Mouse (Mus musculus): ENCODE measurements around the gene Maml2. TPM values are rescaled to one million over a fixed set of nuclear protein-coding genes. Genes with fewer than 3 reads are reported as not detected.
A peak's percentile ranks its signal among the peaks of the same experiment; 100 is the strongest.

The Maml2 gene
- polyA plus RNA-seq, 1 experiment from 2014 or later, result 13.9 TPM

DNA sequence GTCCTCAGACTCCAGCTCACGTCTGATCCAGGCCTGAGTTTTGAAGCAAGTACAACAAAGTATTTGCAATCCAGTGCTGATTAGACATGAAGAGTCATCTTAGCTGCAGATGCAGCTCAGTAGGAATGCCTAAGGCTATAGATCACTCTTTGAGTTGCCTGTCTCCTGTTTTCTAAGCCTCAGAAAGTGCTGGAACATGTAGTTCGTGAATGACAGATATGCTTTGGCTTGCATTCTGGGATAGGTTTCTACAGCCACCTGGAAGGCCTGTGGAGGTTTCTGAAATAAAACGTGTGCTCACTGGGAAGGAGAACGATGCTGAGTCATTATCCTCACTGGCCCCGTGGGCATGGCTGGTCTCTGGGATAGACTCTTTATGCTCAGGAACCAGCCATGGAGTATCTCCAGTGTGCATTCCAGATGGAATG is 16.8 kb downstream of the Maml2 start:
- Histone ChIP-seq H3K4me2 (replicated peaks) (no peak overlapping the region), H3K27me3 (replicated peaks) (no peaks in the 10 kb centered on the region), H3K36me3 (no peaks in the 10 kb centered on the region), H3K9me3 (no peaks in the 10 kb centered on the region), H3K4me1 (peaks cover 16% of the 10 kb centered on the region), H3K9ac (no peak overlapping the region), H3K27ac (no peak overlapping the region), H3K4me3 (no peak overlapping the region)
- WGBS, result 79% methylated on average over 5 of the region's 5 CpGs
- ATAC-seq (ENCODE audit: low FRiP score, low read depth), result no peak

DNA sequence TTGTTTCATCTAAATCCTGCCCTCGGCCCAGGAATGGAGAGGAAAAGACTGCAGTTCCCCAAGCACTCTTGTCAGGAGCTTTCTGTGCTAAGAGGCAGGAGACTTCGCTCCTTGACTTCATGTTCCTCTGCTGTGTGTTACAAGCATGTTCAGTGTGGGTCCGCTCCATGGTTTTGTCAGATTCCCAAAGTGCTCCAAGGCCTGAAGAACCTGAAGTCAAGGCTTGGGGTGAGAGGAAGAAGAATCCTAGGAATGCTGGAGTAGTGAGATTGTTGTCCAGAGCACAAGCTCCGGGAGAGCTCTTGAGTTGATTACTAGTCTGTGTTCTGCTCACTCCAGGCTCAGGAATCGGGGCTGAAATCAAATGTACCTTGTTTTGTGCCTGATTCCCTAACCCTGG is 17.6 kb downstream of the Maml2 start:
- H3K4me2 ChIP-seq (replicated peaks), result no peak overlapping the region
- H3K4me1 ChIP-seq, result peaks cover 8% of the 10 kb centered on the region
- no peaks in the 10 kb centered on the region for H3K9me3 ChIP-seq
- no peak overlapping the region for H3K4me3 ChIP-seq
- no peaks in the 10 kb centered on the region for H3K36me3 ChIP-seq
- H3K27me3 ChIP-seq (replicated peaks), result no peaks in the 10 kb centered on the region
- no peak overlapping the region for H3K9ac ChIP-seq
- no peak overlapping the region for H3K27ac ChIP-seq
- no peak for ATAC-seq (ENCODE audit: low FRiP score, low read depth)
- WGBS, result 89% methylated on average over 5 of the region's 5 CpGs

GRCm38 (mm10) chr9:13319566-13319965 is 21.8 kb downstream of the Maml2 start:
- H3K27ac ChIP-seq, result no peak overlapping the region
- 0 out of 2 replicates have a peak, but pooled peaks cover 11% of the 10 kb centered on the region for H3K4me1 ChIP-seq
- ATAC-seq (ENCODE audit: low FRiP score, low read depth), result no peak
- 88% methylated on average over 2 of the region's 2 CpGs for WGBS
- H3K27me3 ChIP-seq (replicated peaks), result no peaks in the 10 kb centered on the region
- H3K4me2 ChIP-seq (replicated peaks), result no peak overlapping the region
- H3K9ac ChIP-seq, result no peak overlapping the region
- H3K36me3 ChIP-seq, result no peaks in the 10 kb centered on the region
- H3K4me3 ChIP-seq, result no peak overlapping the region
- H3K9me3 ChIP-seq, result no peaks in the 10 kb centered on the region

DNA sequence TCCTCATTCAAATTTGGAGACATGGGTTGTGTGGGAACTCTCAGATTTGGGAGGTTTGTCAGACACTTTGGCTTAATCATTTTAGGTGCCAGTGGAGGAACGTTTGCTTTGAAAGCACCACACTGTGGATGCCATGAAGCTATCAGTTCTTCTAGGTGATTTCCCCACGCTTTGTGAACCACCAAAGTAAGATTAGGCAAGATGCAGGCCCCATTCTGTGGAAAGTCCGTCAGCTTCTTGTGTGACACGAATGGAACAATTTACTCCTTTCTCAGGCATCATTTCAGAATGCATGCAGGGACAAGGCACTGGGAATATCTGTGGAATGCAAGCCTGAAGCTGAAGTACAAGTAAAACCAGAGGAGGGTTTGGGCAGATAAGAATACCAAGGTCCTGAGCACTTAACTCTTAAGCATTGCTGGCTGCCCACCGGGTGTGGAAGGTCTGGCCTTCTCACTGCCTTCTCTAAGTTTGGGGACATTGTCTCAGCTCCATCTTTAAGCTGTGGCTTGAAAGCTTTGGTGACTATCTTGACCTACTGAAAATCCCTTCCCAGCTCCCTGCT is 23.1 kb downstream of the Maml2 start:
- no peak for ATAC-seq (ENCODE audit: low FRiP score, low read depth)
- WGBS, result 90% methylated on average over 5 of the region's 5 CpGs
- no peak overlapping the region for H3K4me2 ChIP-seq (replicated peaks)
- no peak overlapping the region for H3K27ac ChIP-seq
- no peak overlapping the region for H3K4me3 ChIP-seq
- no peak overlapping the region for H3K9ac ChIP-seq
- 0 out of 2 replicates have a peak, but pooled peaks cover 9% of the 10 kb centered on the region for H3K4me1 ChIP-seq
- no peaks in the 10 kb centered on the region for H3K36me3 ChIP-seq
- H3K27me3 ChIP-seq (replicated peaks), result no peaks in the 10 kb centered on the region
- no peaks in the 10 kb centered on the region for H3K9me3 ChIP-seq

DNA sequence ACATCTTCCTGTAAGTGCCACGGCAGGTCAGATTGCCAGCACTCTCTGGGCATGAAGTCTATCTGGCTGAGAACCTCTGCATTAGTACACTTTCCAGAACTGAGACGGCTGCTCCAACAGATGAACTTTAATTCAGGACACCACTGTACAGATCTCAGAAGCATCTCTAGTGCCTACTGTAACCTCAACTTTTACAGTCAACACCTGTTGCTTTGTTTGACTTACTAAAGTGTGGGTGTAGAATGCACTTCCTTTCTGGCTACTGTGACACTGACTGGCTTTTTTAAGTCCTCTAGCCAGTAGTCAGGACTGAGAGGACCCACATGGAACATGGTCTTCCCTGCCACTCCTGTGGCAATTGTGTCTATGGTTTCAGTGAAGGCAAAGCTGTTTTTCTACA is 25.3 kb downstream of the Maml2 start:
- 0 out of 2 replicates have a peak, but pooled peaks cover 9% of the 10 kb centered on the region for H3K4me1 ChIP-seq
- no peak for ATAC-seq (ENCODE audit: low FRiP score, low read depth)
- no peaks in the 10 kb centered on the region for H3K36me3 ChIP-seq
- no peak overlapping the region for H3K27ac ChIP-seq
- H3K27me3 ChIP-seq (replicated peaks), result no peaks in the 10 kb centered on the region
- H3K9me3 ChIP-seq, result no peaks in the 10 kb centered on the region
- H3K4me3 ChIP-seq, result no peak overlapping the region
- 81% methylated on average over 2 of the region's 2 CpGs for WGBS
- H3K4me2 ChIP-seq (replicated peaks), result no peak overlapping the region
- no peak overlapping the region for H3K9ac ChIP-seq

DNA sequence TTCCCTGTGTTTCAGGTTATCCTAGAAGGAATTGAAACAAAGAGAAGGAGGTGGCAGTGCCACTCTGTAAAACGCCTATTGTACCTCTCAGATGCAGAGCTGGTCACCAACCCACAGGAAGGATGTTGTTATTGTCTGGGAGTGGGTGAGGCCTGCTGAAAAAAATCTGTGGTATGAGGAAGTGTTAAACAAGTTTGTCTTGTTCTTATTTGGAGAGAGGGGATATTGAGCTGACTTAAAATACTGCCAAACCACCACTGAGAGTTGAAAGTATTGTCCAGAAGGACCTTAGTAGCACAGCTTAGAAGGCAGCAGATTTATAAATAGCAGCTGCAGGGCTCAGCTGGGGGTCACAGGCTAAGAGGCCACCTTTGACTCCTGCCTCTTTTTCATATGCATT is 25.9 kb downstream of the Maml2 start:
- Histone ChIP-seq H3K4me3 (no peak overlapping the region), H3K27ac (no peak overlapping the region), H3K4me1 (0 out of 2 replicates have a peak, but pooled peaks cover 9% of the 10 kb centered on the region), H3K9me3 (no peaks in the 10 kb centered on the region), H3K36me3 (no peaks in the 10 kb centered on the region), H3K4me2 (replicated peaks) (no peak overlapping the region), H3K9ac (no peak overlapping the region), H3K27me3 (replicated peaks) (no peaks in the 10 kb centered on the region)
- no peak for ATAC-seq (ENCODE audit: low FRiP score, low read depth)
- WGBS, result 23% methylated on average over 1 of the region's 1 CpGs

GRCm38 (mm10) chr9:13414230-13414766 is 116.5 kb downstream of the Maml2 start:
- H3K4me2 ChIP-seq (replicated peaks), result no peak overlapping the region
- ATAC-seq (ENCODE audit: low FRiP score, low read depth), result no peak
- H3K9ac ChIP-seq, result no peak overlapping the region
- H3K27me3 ChIP-seq (replicated peaks), result no peaks in the 10 kb centered on the region
- no peaks in the 10 kb centered on the region for H3K9me3 ChIP-seq
- no peaks in the 10 kb centered on the region for H3K4me1 ChIP-seq
- H3K36me3 ChIP-seq, result peaks cover 6% of the 10 kb centered on the region
- no peak overlapping the region for H3K27ac ChIP-seq
- no peak overlapping the region for H3K4me3 ChIP-seq

- Histone ChIP-seq H3K36me3 (no peaks in the 10 kb centered on the region), H3K9ac (no peak overlapping the region), H3K4me1 (peaks cover 17% of the 10 kb centered on the region), H3K27ac (0 out of 2 replicates have a peak overlapping the region, but pooled peaks have one; percentile 50), H3K9me3 (no peaks in the 10 kb centered on the region), H3K4me2 (replicated peaks) (peak overlapping the region; percentile 35), H3K4me3 (no peak overlapping the region), H3K27me3 (replicated peaks) (no peaks in the 10 kb centered on the region)
- ATAC-seq (ENCODE audit: low FRiP score, low read depth), result peak; percentile 94
- WGBS, result 21% methylated on average over 7 of the region's 7 CpGs
Observed at GRCm38 (mm10) chr9:13425031-13425940, 127.5 kb downstream of the Maml2 start.

- Histone ChIP-seq H3K27me3 (replicated peaks) (no peaks in the 10 kb centered on the region), H3K4me1 (peaks cover 13% of the 10 kb centered on the region), H3K9me3 (no peaks in the 10 kb centered on the region), H3K4me3 (no peak overlapping the region), H3K27ac (no peak overlapping the region), H3K9ac (no peak overlapping the region), H3K36me3 (no peaks in the 10 kb centered on the region), H3K4me2 (replicated peaks) (no peak overlapping the region)
- ATAC-seq (ENCODE audit: low FRiP score, low read depth), result no peak
- 38% methylated on average over 2 of the region's 2 CpGs for WGBS
Observed at GRCm38 (mm10) chr9:13429477-13430125, 131.8 kb downstream of the Maml2 start.

GRCm38 (mm10) chr9:13430302-13430701 is 132.5 kb downstream of the Maml2 start:
- Histone ChIP-seq H3K27ac (no peak overlapping the region), H3K9me3 (no peaks in the 10 kb centered on the region), H3K4me1 (peaks cover 8% of the 10 kb centered on the region), H3K36me3 (no peaks in the 10 kb centered on the region), H3K9ac (no peak overlapping the region), H3K27me3 (replicated peaks) (no peaks in the 10 kb centered on the region), H3K4me2 (replicated peaks) (no peak overlapping the region), H3K4me3 (no peak overlapping the region)
- WGBS, result 86% methylated on average over 6 of the region's 6 CpGs
- no peak for ATAC-seq (ENCODE audit: low FRiP score, low read depth)

GRCm38 (mm10) chr9:13430744-13431143 is 133.0 kb downstream of the Maml2 start:
- H3K27ac ChIP-seq, result no peak overlapping the region
- H3K36me3 ChIP-seq, result no peaks in the 10 kb centered on the region
- H3K4me3 ChIP-seq, result no peak overlapping the region
- peaks cover 8% of the 10 kb centered on the region for H3K4me1 ChIP-seq
- no peaks in the 10 kb centered on the region for H3K9me3 ChIP-seq
- H3K4me2 ChIP-seq (replicated peaks), result no peak overlapping the region
- no peak overlapping the region for H3K9ac ChIP-seq
- no peak for ATAC-seq (ENCODE audit: low FRiP score, low read depth)
- H3K27me3 ChIP-seq (replicated peaks), result no peaks in the 10 kb centered on the region

DNA sequence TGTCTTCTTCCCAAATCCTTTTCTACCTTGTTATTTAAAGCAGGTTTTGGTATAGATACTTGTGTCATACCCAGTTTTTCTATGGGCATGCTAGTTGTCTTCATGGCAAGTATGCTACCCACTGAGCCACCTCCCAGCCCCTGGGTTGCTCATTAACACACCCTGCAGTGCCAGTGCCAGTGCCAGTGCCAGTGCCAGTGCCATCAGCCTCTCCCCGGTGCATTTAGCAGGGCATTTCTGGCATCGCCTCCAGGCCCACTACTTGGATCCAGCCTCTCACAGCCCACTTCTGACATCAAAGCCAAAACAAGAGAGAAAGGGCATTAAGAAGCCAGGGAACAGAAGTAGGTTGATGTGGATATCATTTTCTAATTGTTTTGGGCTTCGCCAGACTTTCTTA is 133.9 kb downstream of the Maml2 start:
- ATAC-seq (ENCODE audit: low FRiP score, low read depth), result no peak

More for the DNA sequence above, 133.9 kb downstream of the Maml2 start:
- H3K27me3 ChIP-seq (replicated peaks), result no peaks in the 10 kb centered on the region
- 94% methylated on average over 3 of the region's 3 CpGs for WGBS
- H3K4me2 ChIP-seq (replicated peaks), result no peak overlapping the region
- H3K4me1 ChIP-seq, result no peaks in the 10 kb centered on the region; the same call in none of the 2 replicates
- H3K9me3 ChIP-seq, result no peaks in the 10 kb centered on the region
- no peak overlapping the region for H3K27ac ChIP-seq
- H3K9ac ChIP-seq, result no peak overlapping the region
- H3K36me3 ChIP-seq, result no peaks in the 10 kb centered on the region
- H3K4me3 ChIP-seq, result no peak overlapping the region
